Mouse (Mus musculus) ES-Bruce4 (cell line): Measurements from ENCODE around the gene Gsto2. TPM values are rescaled to one million over a fixed set of nuclear protein-coding genes. Genes with fewer than 3 reads are reported as not detected.

Source experiments
- H3K27ac ChIP-seq: 2 replicates; pipeline ENCODE4 v1.5.1; 2012; ENCODE audit warnings: low read length, inconsistent platforms; ENCODE audit not compliant: insufficient read depth
- H3K27me3 ChIP-seq: 2 replicates; pipeline ENCODE4 v1.6.1; 2012; ENCODE audit warnings: mild to moderate bottlenecking, low read length, inconsistent platforms; ENCODE audit not compliant: control insufficient read depth, poor library complexity, insufficient read depth, severe bottlenecking
- H3K36me3 ChIP-seq: 2 replicates; pipeline ENCODE4 v1.6.1; 2012; ENCODE audit warnings: inconsistent platforms, mild to moderate bottlenecking, low read length, moderate library complexity; ENCODE audit not compliant: control insufficient read depth, poor library complexity, insufficient read depth, severe bottlenecking
- H3K4me1 ChIP-seq: one replicate; pipeline ENCODE4 v1.8.1; 2011; ENCODE audit warnings: low read length; ENCODE audit not compliant: control insufficient read depth, insufficient read depth
- H3K4me3 ChIP-seq: 2 replicates; pipeline ENCODE4 v1.5.1; 2011; ENCODE audit warnings: low read depth, mild to moderate bottlenecking, low read length
- H3K9ac ChIP-seq: 2 replicates; pipeline ENCODE4 v1.6.1; 2012; ENCODE audit warnings: low read depth, mild to moderate bottlenecking, inconsistent platforms; ENCODE audit not compliant: poor library complexity, severe bottlenecking
- H3K9me3 ChIP-seq: replicated peaks from 2 replicates; pipeline ENCODE4 v1.6.1; 2012; ENCODE audit warnings: mild to moderate bottlenecking, low read length, inconsistent platforms; ENCODE audit not compliant: control insufficient read depth, poor library complexity, insufficient read depth, severe bottlenecking
- CTCF ChIP-seq: IDR thresholded peaks from one replicate; pipeline ENCODE4 v1.8.1; 2011; ENCODE audit warnings: low read depth, low read length
- EP300 ChIP-seq: IDR thresholded peaks from 2 replicates; pipeline ENCODE4 v1.6.1; 2011; ENCODE audit warnings: low read depth, low read length; ENCODE audit not compliant: insufficient read depth
- POLR2A ChIP-seq: IDR thresholded peaks from one replicate; pipeline ENCODE4 v1.8.1; 2011; ENCODE audit warnings: low read length; ENCODE audit not compliant: insufficient read depth
- polyA plus RNA-seq: library from polyadenylated mRNA; stranded (reverse); fragments of >200 nt; gene quantifications from 2 replicates; pipeline ENCODE4 v1.2.4, GENCODE M21; 2011; ENCODE audit warnings: low read depth; ENCODE audit not compliant: missing spikeins, insufficient read depth, insufficient read length

Gsto2 gene
- polyA plus RNA-seq, 1 experiment = 1.2 TPM

GRCm38 (mm10) chr19:47886617-47887016, 21.3 kb downstream of the Gsto2 start:
- Histone ChIP-seq H3K9ac (no peak overlapping the region), H3K4me3 (no peak overlapping the region), H3K36me3 (no peaks in the 10 kb centered on the region), H3K27ac (no peak overlapping the region), H3K4me1 (no peaks in the 10 kb centered on the region), H3K9me3 (no peaks in the 10 kb centered on the region), H3K27me3 (no peaks in the 10 kb centered on the region)
- TF ChIP-seq POLR2A (no peak), CTCF (no peak), EP300 (no peak)

GRCm38 (mm10) chr19:47887417-47887816, 22.1 kb downstream of the Gsto2 start:
- Histone ChIP-seq H3K27ac (no peak overlapping the region), H3K9ac (no peak overlapping the region), H3K36me3 (no peaks in the 10 kb centered on the region), H3K4me3 (no peak overlapping the region), H3K4me1 (no peaks in the 10 kb centered on the region), H3K9me3 (no peaks in the 10 kb centered on the region), H3K27me3 (no peaks in the 10 kb centered on the region)
- no peak for TF ChIP-seq EP300

- Histone ChIP-seq H3K27me3 (no peaks in the 10 kb centered on the region), H3K4me3 (no peak overlapping the region), H3K36me3 (no peaks in the 10 kb centered on the region), H3K27ac (no peak overlapping the region), H3K4me1 (no peaks in the 10 kb centered on the region), H3K9me3 (no peaks in the 10 kb centered on the region), H3K9ac (no peak overlapping the region)
- TF ChIP-seq CTCF = no peak
- no peak for TF ChIP-seq EP300
- no peak for TF ChIP-seq POLR2A
These were observed 22.7 kb downstream of the Gsto2 start for GRCm38 (mm10) chr19:47888037-47888436.

GRCm38 (mm10) chr19:47890489-47891130, 25.3 kb downstream of the Gsto2 start:
- H3K9me3 ChIP-seq = no peaks in the 10 kb centered on the region
- no peaks in the 10 kb centered on the region for H3K4me1 ChIP-seq
- H3K27ac ChIP-seq = no peak overlapping the region
- no peaks in the 10 kb centered on the region for H3K27me3 ChIP-seq
- no peak overlapping the region for H3K4me3 ChIP-seq
- no peaks in the 10 kb centered on the region for H3K36me3 ChIP-seq
- TF ChIP-seq CTCF = no peak
- no peak for TF ChIP-seq POLR2A
- TF ChIP-seq EP300 = no peak
- no peak overlapping the region for H3K9ac ChIP-seq

- Histone ChIP-seq H3K9ac (no peak overlapping the region), H3K4me3 (no peak overlapping the region), H3K27me3 (no peaks in the 10 kb centered on the region), H3K4me1 (no peaks in the 10 kb centered on the region), H3K9me3 (no peaks in the 10 kb centered on the region), H3K36me3 (no peaks in the 10 kb centered on the region), H3K27ac (no peak overlapping the region)
- TF ChIP-seq EP300 (no peak), POLR2A (no peak), CTCF (no peak)
These were observed 26.4 kb downstream of the Gsto2 start for GRCm38 (mm10) chr19:47891562-47892312.

GRCm38 (mm10) chr19:47893092-47893491, 27.8 kb downstream of the Gsto2 start:
- H3K36me3 ChIP-seq = no peaks in the 10 kb centered on the region
- no peak overlapping the region for H3K27ac ChIP-seq
- no peaks in the 10 kb centered on the region for H3K9me3 ChIP-seq
- TF ChIP-seq CTCF = no peak
- no peak for TF ChIP-seq EP300
- TF ChIP-seq POLR2A = no peak
- H3K27me3 ChIP-seq = no peaks in the 10 kb centered on the region
- H3K4me3 ChIP-seq = no peak overlapping the region
- H3K9ac ChIP-seq = no peak overlapping the region
- H3K4me1 ChIP-seq = no peaks in the 10 kb centered on the region
